Mouse (Mus musculus) thymus, postnatal 10 days (tissue): Measurements from ENCODE around the gene Ceacam20.
A peak's percentile ranks its signal among the peaks of the same experiment; 100 is the strongest.
"Not testable (repeated sequence)": the region's sequence is repeated elsewhere in the genome, so short reads cannot be mapped to it uniquely, and the experiment has no call there.

ENCODE experiments used
- DNase-seq, 2 experiments: peaks; one replicate each; pipeline ENCODE4 v3.0.0; 2021; ENCODE audit warnings: low spot score in 2 of 2

Gene Ceacam20

GRCm38 (mm10) chr7:19964985-19965579 is at the start of gene Ceacam20:
Ceacam20 (plus strand) TSS chr7:19965412.
- DNase-seq = no peak

GRCm38 (mm10) chr7:19920166-19920505 is 45.1 kb upstream of the Ceacam20 start:
- peak in 1 of 2 experiments; percentile 18 for DNase-seq

DNA sequence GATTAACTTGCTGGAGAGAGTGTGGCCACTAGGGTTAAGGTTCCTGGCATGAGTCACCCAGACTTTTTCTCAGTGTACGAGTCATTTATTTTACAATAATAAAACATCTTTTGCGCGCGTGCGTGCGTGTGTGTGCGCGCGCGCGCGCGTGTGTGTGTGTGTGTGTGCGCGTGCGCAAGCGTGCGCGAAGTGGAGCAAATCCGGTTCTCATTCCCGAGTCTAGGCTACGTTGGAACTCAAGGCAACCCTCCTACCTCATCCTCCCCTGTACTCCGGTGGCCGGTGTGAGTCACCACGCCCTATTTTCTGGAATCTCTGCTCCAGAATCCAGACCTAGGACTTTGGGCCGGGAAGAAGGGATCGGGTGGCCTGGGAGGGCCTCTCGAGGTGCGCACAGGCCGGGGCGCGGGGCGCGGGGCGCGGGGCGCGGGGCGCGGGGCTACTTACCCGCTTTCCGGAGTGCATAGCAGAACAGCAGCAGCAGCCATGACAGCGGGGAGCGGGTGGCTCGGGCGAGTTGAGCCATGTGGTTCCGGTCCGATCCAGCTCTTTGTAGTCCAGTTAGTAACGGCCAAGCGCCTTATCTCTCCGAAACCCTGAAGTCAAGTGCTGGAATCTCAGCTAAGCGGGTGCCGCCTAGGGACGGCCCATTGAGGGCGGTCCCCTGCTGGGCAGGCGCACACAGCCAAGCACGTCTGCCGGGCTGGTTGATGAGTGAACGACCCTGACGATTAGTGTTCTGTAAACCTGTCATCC is 44.5 kb upstream of the Ceacam20 start, which contains the start of gene Pvr:
Gene Pvr (minus strand): TSS at position 655 of the 756 bp plus-strand sequence.
- DNase-seq = peak; percentile 67 to 68

- peak in 1 of 2 experiments; percentile 58 for DNase-seq
Observed at GRCm38 (mm10) chr7:19923354-19923753, 41.9 kb upstream of the Ceacam20 start.

- DNase-seq = peak; percentile 57 to 62
Observed at GRCm38 (mm10) chr7:19923797-19924196, 41.4 kb upstream of the Ceacam20 start.

DNA sequence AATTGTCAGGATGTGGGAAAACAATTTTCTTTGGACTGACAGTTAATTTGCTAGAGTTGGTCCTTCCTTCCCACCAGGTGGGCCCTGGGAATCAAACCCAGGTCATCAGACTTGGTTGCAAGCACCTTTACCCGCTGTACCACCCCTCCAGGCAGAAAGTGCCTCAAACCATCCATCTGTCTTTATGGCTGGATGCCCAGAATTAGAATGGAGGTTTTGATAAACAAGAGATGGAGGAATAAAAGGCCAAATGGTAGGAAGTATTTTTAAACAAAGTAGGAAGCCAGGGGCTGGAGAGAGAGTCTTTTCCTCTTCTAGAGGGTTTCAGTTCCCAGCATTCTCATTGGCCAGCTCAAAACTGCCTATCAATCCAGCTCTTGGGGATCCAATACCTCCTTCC is 39.8 kb upstream of the Ceacam20 start:
- DNase-seq = no peak

GRCm38 (mm10) chr7:19926849-19927480 is 38.2 kb upstream of the Ceacam20 start:
- DNase-seq = no peak

DNA sequence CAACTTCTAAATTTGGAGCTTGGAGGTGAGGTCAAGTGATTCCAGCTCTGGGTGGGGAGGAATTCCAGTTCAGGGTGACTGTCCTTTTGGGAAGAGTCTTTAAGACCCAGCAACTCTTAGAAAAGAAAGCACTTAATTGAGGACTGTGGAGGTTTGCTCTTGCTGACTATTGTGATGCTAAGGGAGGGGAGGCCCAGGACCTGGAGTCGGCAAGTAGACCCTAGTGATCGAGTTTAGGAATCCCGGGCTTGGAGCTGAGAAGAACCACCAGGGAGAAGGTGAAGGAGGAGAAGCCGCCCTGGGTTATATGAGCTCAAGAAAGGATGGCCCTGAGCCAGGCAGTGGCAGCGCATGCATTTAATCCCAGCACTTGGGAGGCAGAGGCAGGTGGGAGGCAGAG is 36.7 kb upstream of the Ceacam20 start:
- DNase-seq = no peak

DNA sequence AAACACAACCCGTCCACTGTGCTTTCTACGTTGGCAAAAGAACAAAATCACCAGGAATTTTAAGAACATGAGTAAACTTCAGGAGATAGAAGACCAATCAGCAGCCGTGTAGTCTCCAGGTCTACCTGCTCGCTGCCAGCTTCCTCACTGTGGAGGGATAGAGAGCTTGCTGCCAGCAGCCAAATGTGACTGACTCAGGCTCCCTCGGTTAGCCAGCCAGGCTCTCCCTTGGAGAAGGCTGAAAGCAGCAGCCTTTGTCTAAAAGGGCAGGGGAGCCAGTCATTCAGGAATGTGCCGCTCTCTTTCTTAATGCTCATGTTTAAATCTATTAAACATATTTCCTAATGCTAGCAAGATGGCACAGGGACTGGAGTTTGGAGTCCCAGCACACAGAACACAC is 34.7 kb upstream of the Ceacam20 start:
- DNase-seq = not testable (repeated sequence)

- peak; percentile 89 to 90 for DNase-seq
Observed at GRCm38 (mm10) chr7:19932133-19932876, 32.9 kb upstream of the Ceacam20 start.

DNA sequence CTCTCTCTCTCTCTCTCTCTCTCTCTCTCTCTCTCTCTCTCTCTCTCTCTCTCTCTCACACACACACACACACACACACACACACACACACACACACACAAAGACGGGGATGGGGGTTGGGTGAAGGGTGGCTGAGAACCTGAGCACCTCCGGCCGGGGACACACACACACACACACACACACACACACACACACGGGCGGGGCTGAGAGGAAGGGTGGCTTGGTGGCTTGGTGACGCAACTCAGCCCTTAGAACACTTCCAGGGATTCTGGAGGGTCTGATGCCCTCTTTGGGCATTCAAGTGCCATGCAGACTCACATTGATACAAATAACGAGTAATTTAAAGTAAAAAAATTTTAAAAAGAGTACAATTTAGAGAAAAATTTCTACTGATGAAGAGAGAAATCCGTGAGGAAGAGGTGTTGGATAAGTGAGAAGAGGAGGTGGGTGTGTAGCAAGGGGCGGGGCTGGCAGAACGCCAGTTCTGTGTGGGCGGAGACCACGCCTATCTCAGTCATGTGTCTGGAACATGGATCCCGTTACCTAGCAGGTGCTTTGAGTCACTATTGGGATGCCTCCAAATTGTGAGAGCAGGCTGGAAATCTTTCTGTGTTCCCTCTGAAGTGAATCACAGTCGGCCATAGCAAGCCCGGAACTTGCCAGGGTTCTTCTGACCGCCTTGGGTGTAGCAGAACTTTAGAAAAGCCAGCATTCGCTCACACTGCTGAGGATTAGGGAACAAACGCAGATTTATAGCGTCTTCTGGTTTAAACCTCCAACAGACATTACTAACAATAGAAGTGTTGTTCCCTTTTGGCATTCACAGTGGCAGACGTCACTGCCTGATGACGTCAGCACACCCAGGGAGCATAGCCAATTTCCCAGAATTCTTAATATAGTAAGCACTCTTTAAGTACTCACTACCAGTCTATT is 32.1 kb upstream of the Ceacam20 start:
- peak; percentile 72 to 76 for DNase-seq

GRCm38 (mm10) chr7:19935171-19935751 is 30.0 kb upstream of the Ceacam20 start:
- peak; percentile 58 to 59 for DNase-seq

DNA sequence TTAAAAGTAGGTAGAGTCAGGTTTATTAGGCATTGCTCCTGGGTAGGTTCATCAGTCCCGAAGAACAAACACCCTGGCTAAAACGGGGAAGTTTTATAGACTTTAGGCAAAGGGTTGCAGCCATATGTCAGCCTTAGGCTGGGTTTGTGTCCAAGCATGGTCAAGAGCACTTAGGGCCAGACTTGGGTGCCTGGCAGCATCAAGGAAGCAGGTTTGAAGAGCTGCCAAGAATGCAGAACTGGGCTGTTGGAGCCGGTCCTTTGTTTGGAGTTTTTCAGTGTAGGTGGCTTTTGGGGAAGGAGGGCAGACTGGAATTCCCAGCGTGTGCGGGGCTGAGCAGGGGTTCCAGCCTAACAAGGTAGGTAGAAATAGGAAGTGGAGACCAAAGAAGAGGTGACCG is 29.3 kb upstream of the Ceacam20 start:
- DNase-seq = no peak

GRCm38 (mm10) chr7:19937229-19937821 is 27.9 kb upstream of the Ceacam20 start:
- DNase-seq = no peak

DNA sequence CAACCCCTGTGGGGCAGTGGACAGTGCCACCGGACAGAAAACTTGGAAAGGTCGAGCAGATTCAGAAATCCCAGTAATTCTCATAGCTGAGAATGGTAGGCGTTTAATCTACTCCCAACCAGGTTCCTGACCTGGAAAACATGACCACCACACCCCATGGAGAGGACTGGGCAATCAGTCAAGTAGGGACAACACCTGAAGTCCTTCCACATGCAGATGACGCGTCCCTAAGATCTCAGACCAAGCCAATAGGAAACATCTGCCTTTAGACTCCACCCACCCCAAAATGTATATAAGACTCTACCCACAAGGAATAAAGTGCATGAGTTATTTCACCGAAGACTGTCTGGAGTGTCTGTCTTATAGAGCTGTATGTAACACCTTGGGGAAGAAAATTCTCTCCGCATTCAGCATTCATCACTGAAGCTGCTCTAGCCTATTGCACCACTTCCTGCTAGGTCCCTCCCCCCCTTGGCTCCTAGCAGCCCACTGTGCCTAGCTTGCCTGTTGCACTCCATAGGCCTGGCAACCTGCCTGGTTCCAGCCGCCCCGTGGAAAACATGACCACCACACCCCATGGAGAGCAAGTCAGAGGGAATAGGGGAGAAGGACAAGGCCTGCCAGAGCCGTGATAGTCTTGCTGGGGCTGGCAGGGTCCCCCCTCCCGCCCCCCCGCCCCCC is 25.5 kb upstream of the Ceacam20 start:
- peak; percentile 70 to 80 for DNase-seq

DNA sequence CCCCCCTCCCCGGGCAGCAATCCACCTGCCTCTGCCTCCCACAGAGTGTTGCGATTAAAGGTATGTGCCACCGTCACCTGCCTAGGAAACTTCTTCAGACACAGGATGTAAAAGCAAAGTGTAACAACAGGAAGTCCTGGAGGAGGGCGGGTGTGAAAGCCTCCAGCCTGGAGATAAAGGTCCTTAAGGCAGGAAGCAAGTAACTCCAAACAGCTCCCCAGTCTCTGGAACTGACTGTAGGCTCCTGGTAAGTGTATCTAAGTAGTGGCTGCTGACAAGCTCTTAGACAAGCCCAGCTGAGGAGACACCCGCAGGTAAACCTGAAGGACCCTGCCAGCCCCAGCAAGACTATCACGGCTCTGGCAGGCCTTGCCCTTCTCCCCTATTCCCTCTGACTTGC is 25.0 kb upstream of the Ceacam20 start:
- DNase-seq = peak; percentile 64 to 73

GRCm38 (mm10) chr7:19944709-19945108 is 20.5 kb upstream of the Ceacam20 start:
- peak in 1 of 2 experiments; percentile 37 for DNase-seq

DNA sequence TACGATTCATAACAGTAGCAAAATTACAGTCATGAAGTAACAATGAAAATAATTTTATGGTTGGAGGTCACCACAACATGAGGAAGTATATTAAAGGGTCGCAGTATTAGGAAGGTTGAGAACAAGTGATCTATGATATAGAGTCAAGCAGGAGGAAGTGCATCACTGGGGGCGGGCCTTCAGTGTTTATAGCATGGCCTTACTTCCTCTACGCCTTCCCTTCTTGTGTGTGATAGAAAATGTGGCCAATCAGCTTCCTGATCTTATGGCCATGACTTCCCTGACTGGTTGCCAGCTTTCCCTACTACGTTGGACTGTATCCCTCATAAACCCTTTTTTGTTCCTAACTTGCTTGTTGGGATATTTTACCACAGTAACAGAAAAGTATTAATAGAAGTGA is 20.0 kb upstream of the Ceacam20 start:
- no peak for DNase-seq

DNA sequence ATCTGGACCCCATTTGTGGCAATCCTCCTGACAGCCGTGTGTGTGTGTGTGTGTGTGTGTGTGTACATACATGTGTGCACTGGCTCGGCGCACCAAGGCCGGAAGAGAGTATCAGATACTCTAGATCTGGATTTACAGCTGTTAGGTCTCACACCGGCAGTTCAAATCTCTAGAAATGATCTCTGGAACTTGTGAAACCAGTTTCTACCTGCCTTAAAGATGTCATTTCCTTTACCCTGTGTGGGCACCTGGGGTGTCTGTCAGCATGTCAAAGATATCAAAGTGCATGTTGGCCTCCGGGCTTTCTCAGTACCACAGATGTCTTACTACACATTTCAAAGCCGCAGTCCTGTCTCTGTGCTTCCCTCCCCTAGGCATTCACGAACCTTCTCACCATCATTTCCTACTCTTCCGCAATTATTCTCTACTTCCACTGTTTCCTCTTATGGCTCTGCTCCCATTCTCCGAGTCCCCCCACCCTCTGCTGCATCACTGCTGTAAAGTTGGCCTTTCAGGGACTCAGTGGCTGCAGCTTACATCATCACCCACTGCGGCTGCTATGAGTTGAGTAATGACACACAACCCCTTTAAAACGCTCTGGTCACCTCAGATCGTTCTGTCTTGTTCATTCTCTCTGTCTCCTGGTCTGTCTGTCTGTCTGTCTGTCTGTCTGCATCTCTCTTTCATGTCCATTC is 19.2 kb upstream of the Ceacam20 start:
- DNase-seq = peak; percentile 63 to 76
